Mouse (Mus musculus): ENCODE results near the gene 4933415A04Rik. TPM values are rescaled to one million over a fixed set of nuclear protein-coding genes. Genes with fewer than 3 reads are reported as not detected.

Gene 4933415A04Rik
- total and polyA plus RNA-seq, 2 experiments from 2014 or later, result 0.27 to 2.3 TPM

DNA sequence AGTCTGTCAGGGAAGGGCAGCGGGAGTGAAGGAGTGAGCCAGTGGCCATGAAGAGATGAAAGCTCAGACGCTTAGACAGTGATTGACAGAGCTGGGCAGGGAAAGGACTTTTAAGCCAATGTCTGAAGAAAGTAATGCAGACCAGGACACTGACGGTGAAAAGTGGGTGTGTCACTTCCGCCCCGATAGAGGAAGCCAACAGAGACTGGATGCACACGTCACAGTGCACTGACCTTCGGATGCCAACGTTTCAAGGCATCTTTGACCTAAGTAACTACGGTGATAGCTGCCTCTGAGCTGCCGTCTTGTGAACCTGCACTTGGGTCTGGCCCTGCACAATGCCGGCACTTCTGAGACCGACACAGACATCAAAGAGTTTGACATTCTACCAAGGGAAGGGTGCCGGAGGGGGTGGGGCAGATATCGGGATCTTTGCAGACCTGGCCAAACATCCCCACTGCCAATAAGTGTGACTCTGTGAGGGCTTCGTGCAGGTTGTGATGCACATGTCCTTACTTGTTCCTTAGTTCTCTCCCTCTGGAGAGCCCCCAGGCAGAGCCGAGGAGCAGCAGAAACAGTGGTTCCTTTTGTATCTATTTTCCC, 40.9 kb upstream of the 4933415A04Rik start:
- H3K9me3 ChIP-seq (ENCODE audit: low read length), result no peaks in the 10 kb centered on the region
- no peak for ATAC-seq (ENCODE audit: low FRiP score)
- no peak for DNase-seq (ENCODE audit: low spot score)
- no peak for TF ChIP-seq CTCF (IDR thresholded peaks at IDR 0.05)
- no peaks in the 10 kb centered on the region for H3K36me3 ChIP-seq (ENCODE audit: insufficient read depth, low read length)
- H3K4me1 ChIP-seq (ENCODE audit: insufficient read depth, low read length), result no peaks in the 10 kb centered on the region
- no peaks in the 10 kb centered on the region for H3K27me3 ChIP-seq (ENCODE audit: insufficient read depth, low read length)
- H3K4me2 ChIP-seq (ENCODE audit: low read depth, low read length, poor library complexity, severe bottlenecking), result peak overlapping the region; percentile 20
- H3K9ac ChIP-seq (replicated peaks; ENCODE audit: low read length, poor library complexity, severe bottlenecking), result no peak overlapping the region
- H3K27ac ChIP-seq (ENCODE audit: low read depth, low read length), result no peak overlapping the region
- WGBS, result 26% methylated on average over 16 of the region's 16 CpGs
- H3K4me3 ChIP-seq (ENCODE audit: low read depth, low read length), result no peak overlapping the region

DNA sequence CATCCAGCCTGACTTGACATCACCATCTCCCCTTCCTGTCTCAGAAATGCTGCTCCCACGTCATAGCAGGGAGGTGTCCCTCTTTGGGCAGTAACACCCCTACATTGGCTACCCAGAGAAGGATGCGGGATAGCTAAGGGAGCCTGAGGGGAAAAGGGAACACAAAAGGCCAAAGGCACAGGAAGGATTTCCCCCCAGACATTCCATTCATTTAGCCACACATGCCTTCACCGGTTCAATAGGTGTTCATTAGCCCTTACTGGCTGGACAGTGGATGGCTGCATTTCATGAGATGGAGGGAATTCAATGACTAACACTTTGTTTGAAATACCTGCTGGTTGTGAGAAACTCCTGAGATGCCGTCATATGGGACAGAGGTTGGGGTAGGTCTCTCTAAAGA, 40.2 kb upstream of the 4933415A04Rik start:
- no peak overlapping the region for H3K4me2 ChIP-seq (ENCODE audit: low read depth, low read length, poor library complexity, severe bottlenecking)
- H3K36me3 ChIP-seq (ENCODE audit: insufficient read depth, low read length), result no peaks in the 10 kb centered on the region
- H3K9me3 ChIP-seq (ENCODE audit: low read length), result no peaks in the 10 kb centered on the region
- TF ChIP-seq CTCF (IDR thresholded peaks at IDR 0.05), result no peak
- H3K9ac ChIP-seq (replicated peaks; ENCODE audit: low read length, poor library complexity, severe bottlenecking), result no peak overlapping the region
- H3K4me1 ChIP-seq (ENCODE audit: insufficient read depth, low read length), result no peaks in the 10 kb centered on the region
- 57% methylated on average over 4 of the region's 4 CpGs for WGBS
- no peak overlapping the region for H3K27ac ChIP-seq (ENCODE audit: low read depth, low read length)
- H3K27me3 ChIP-seq (ENCODE audit: insufficient read depth, low read length), result no peaks in the 10 kb centered on the region
- DNase-seq (ENCODE audit: low spot score) (no peak), ATAC-seq (ENCODE audit: low FRiP score) (no peak)
- no peak overlapping the region for H3K4me3 ChIP-seq (ENCODE audit: low read depth, low read length)

DNA sequence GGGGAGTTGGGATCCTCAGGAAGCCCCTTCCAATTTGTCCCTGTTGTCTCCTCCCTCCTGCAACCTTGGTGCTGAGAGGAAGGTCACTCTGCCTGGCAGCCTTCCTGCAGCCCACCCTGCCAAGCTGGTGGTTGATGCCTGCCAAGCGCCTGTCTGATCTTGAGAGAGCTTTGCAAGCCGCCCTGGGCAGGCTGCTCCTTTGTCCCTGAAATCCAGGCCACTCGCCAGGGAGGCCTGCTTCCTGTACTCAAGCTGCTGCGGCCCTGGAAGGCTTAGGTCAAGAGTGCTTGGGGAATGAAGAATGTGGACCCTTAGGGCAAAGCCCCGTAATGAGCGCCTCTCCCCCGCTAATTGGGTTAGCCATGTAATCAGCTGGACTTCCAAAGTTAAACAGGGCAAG, 38.7 kb upstream of the 4933415A04Rik start:
- Histone ChIP-seq H3K4me2 (ENCODE audit: low read depth, low read length, poor library complexity, severe bottlenecking) (no peak overlapping the region), H3K9me3 (ENCODE audit: low read length) (no peaks in the 10 kb centered on the region), H3K36me3 (ENCODE audit: insufficient read depth, low read length) (no peaks in the 10 kb centered on the region), H3K27me3 (ENCODE audit: insufficient read depth, low read length) (no peaks in the 10 kb centered on the region), H3K4me3 (ENCODE audit: low read depth, low read length) (no peak overlapping the region), H3K4me1 (ENCODE audit: insufficient read depth, low read length) (no peaks in the 10 kb centered on the region), H3K9ac (replicated peaks; ENCODE audit: low read length, poor library complexity, severe bottlenecking) (no peak overlapping the region), H3K27ac (ENCODE audit: low read depth, low read length) (no peak overlapping the region; the same call in 1 of the 2 replicates)
- WGBS, result 19% methylated on average over 7 of the region's 7 CpGs
- peak; percentile 89 for DNase-seq (ENCODE audit: low spot score)
- peak; percentile 69 for ATAC-seq (ENCODE audit: low FRiP score)
- TF ChIP-seq CTCF (IDR thresholded peaks at IDR 0.05), result no peak

DNA sequence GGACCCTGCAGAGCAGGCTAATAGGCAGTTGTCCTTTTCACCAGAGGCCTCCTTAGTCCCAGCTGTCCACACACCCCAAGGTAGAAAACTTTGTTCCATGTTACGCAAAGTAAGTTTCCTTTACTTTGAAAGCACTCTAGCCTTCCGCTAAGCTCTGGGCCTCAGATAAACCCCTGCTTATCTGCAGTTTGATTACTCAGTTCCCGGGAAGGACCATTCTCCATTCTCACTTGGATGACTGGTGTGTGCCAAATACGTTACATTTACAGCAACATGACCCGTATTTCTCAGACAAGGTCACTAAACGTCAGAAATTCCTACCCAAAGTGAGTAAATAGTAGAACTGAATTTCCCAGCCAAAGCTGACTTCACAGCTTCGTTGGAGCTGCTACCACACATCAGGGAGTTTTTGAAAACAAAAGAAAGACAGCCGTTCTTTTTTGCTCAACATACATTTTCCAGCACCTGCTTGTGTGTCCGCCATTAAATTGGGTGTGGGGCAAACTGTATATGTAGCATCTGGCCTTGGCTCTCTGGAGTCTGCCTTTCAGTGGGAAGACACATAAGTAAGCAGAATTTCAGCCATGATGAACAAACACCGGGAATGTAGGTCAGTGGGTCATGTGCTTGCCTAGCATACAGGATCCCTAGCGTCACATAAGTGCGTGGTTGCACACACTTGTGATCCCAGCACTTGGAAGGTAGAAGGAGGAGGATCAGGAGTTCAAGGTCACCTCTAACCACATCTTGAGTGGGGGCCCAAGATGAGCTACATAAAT, 38.0 kb upstream of the 4933415A04Rik start:
- Histone ChIP-seq H3K4me2 (ENCODE audit: low read depth, low read length, poor library complexity, severe bottlenecking) (no peak overlapping the region), H3K4me1 (ENCODE audit: insufficient read depth, low read length) (no peaks in the 10 kb centered on the region), H3K9ac (replicated peaks; ENCODE audit: low read length, poor library complexity, severe bottlenecking) (no peak overlapping the region), H3K9me3 (ENCODE audit: low read length) (no peaks in the 10 kb centered on the region), H3K4me3 (ENCODE audit: low read depth, low read length) (no peak overlapping the region), H3K27ac (ENCODE audit: low read depth, low read length) (no peak overlapping the region), H3K36me3 (ENCODE audit: insufficient read depth, low read length) (no peaks in the 10 kb centered on the region), H3K27me3 (ENCODE audit: insufficient read depth, low read length) (no peaks in the 10 kb centered on the region)
- DNase-seq (ENCODE audit: low spot score) (no peak), ATAC-seq (ENCODE audit: low FRiP score) (no peak)
- TF ChIP-seq CTCF (IDR thresholded peaks at IDR 0.05), result no peak
- 58% methylated on average over 12 of the region's 12 CpGs for WGBS

DNA sequence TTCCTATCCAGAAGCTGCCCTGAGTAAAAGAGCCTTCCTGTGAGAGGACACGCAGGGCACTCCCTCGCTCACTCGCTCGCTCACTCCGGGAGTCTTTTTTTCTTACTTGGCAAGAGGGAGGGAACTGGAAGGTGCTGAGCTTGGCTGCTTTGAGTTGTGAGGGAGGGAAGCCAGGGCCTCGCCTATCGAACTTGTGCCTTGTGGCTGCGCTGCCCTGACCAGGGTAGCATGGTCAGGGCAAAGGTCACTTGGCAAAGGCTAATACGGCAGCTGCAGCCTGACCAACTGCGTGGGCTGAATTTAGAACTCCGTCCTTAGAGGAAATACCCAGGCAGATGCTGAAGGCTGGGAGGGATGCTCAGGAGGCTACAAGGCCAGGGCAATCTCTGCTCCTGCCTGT, 37.1 kb upstream of the 4933415A04Rik start:
- TF ChIP-seq CTCF (IDR thresholded peaks at IDR 0.05), result no peak
- Histone ChIP-seq H3K9me3 (ENCODE audit: low read length) (no peaks in the 10 kb centered on the region), H3K4me1 (ENCODE audit: insufficient read depth, low read length) (no peaks in the 10 kb centered on the region), H3K27me3 (ENCODE audit: insufficient read depth, low read length) (no peaks in the 10 kb centered on the region), H3K27ac (ENCODE audit: low read depth, low read length) (no peak overlapping the region), H3K36me3 (ENCODE audit: insufficient read depth, low read length) (no peaks in the 10 kb centered on the region), H3K4me2 (ENCODE audit: low read depth, low read length, poor library complexity, severe bottlenecking) (no peak overlapping the region), H3K9ac (replicated peaks; ENCODE audit: low read length, poor library complexity, severe bottlenecking) (no peak overlapping the region), H3K4me3 (ENCODE audit: low read depth, low read length) (no peak overlapping the region)
- ATAC-seq (ENCODE audit: low FRiP score) (no peak), DNase-seq (ENCODE audit: low spot score) (no peak)
- WGBS, result 49% methylated on average over 11 of the region's 11 CpGs

DNA sequence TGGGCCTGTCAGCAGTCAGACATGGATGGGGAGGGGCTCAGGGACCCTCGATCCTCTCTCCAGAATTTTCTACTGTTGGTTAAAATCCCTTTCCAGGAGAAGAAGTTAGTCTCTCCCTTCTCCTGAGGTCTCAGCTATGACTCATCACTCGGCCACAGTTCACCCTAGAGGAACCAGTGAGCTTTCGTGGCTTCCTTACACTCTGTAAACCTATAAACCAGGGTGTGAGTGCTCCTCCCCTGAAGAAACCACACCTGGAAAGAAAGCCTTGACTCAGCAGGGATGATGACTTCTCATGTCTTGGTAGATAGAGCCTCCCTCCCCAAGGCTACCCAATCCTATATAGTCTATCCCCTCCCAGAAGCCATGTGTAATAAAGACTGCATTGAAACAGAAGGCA, 35.1 kb upstream of the 4933415A04Rik start:
- no peak for TF ChIP-seq CTCF (IDR thresholded peaks at IDR 0.05)
- 91% methylated on average over 3 of the region's 3 CpGs for WGBS

More for the DNA sequence above, 35.1 kb upstream of the 4933415A04Rik start:
- DNase-seq (ENCODE audit: low spot score) (no peak), ATAC-seq (ENCODE audit: low FRiP score) (no peak)
- no peak overlapping the region for H3K4me3 ChIP-seq (ENCODE audit: low read depth, low read length)
- no peaks in the 10 kb centered on the region for H3K27me3 ChIP-seq (ENCODE audit: insufficient read depth, low read length)
- H3K27ac ChIP-seq (ENCODE audit: low read depth, low read length), result no peak overlapping the region
- H3K9ac ChIP-seq (replicated peaks; ENCODE audit: low read length, poor library complexity, severe bottlenecking), result no peak overlapping the region
- H3K9me3 ChIP-seq (ENCODE audit: low read length), result no peaks in the 10 kb centered on the region
- H3K36me3 ChIP-seq (ENCODE audit: insufficient read depth, low read length), result no peaks in the 10 kb centered on the region
- H3K4me1 ChIP-seq (ENCODE audit: insufficient read depth, low read length), result no peaks in the 10 kb centered on the region
- no peak overlapping the region for H3K4me2 ChIP-seq (ENCODE audit: low read depth, low read length, poor library complexity, severe bottlenecking)
